Mouse (Mus musculus) MEL (cell line): ENCODE results near the gene Asna1. TPM values are rescaled to one million over a fixed set of nuclear protein-coding genes. Genes with fewer than 3 reads are reported as not detected.
A peak's percentile ranks its signal among the peaks of the same experiment; 100 is the strongest.

Source experiments
- DNase-seq: peaks from one replicate; pipeline ENCODE4 v3.0.0; 2011; ENCODE audit warnings: low read depth, low spot score
- H3K27ac ChIP-seq: 2 replicates; pipeline ENCODE4 v1.5.1; 2012; ENCODE audit warnings: low read depth, mild to moderate bottlenecking, control low read depth, low read length, moderate library complexity; ENCODE audit not compliant: control insufficient read depth
- H3K27me3 ChIP-seq, 2 experiments: fragments of 150-350 bp in 1 of 2; sonication (generic) in 1 of 2; 2 replicates each; pipeline ENCODE4 v1.6.1; 2012; ENCODE audit warnings: low read length in 2 of 2, mild to moderate bottlenecking in 2 of 2, improper control_type of control experiment in 1 of 2, moderate library complexity in 1 of 2; ENCODE audit not compliant: insufficient read depth in 2 of 2, control insufficient read depth in 1 of 2
- H3K36me3 ChIP-seq, 2 experiments: 2 replicates each; pipeline ENCODE4 v1.6.1; 2012 to 2014; ENCODE audit warnings: low read length in 2 of 2, improper control_type of control experiment in 1 of 2, inconsistent platforms in 1 of 2, mild to moderate bottlenecking in 1 of 2; ENCODE audit not compliant: insufficient read depth in 2 of 2, control insufficient read depth in 1 of 2
- H3K4me1 ChIP-seq, 2 experiments: fragments of 150-350 bp in 1 of 2; sonication (generic) in 1 of 2; 2 replicates each; pipeline ENCODE4 v1.6.1; 2012; ENCODE audit warnings: low read length in 2 of 2, improper control_type of control experiment in 1 of 2, mild to moderate bottlenecking in 1 of 2; ENCODE audit not compliant: insufficient read depth in 2 of 2, control insufficient read depth in 1 of 2
- H3K4me3 ChIP-seq, 2 experiments: fragments of 150-350 bp in 1 of 2; sonication (generic) in 1 of 2; 2 replicates each; pipeline ENCODE4 v1.5.1; 2012; ENCODE audit warnings: low read depth in 2 of 2, low read length in 2 of 2, mild to moderate bottlenecking in 2 of 2, moderate library complexity in 2 of 2, control low read depth in 1 of 2, improper control_type of control experiment in 1 of 2; ENCODE audit not compliant: control insufficient read depth in 1 of 2, insufficient read depth in 1 of 2
- H3K79me2 ChIP-seq: 2 replicates; pipeline ENCODE4 v1.6.1; 2012; ENCODE audit warnings: mild to moderate bottlenecking, low read length, moderate library complexity; ENCODE audit not compliant: control insufficient read depth, poor library complexity, insufficient read depth
- H3K9ac ChIP-seq: 2 replicates; pipeline ENCODE4 v1.6.1; 2012; ENCODE audit warnings: low read depth, mild to moderate bottlenecking, control low read depth, low read length, moderate library complexity; ENCODE audit not compliant: control insufficient read depth, poor library complexity, severe bottlenecking
- H3K9me3 ChIP-seq: fragments of 150-350 bp; sonication (generic); replicated peaks from 2 replicates; pipeline ENCODE4 v1.6.1; 2012; ENCODE audit warnings: mild to moderate bottlenecking, low read length, improper control_type of control experiment, moderate library complexity; ENCODE audit not compliant: insufficient read depth
- BHLHE40 ChIP-seq: IDR thresholded peaks from 2 replicates; pipeline ENCODE4 v1.6.1; 2012; ENCODE audit warnings: low read depth, mild to moderate bottlenecking, inconsistent platforms, low read length, improper control_type of control experiment, borderline replicate concordance
- CHD2 ChIP-seq: IDR thresholded peaks from 2 replicates; pipeline ENCODE4 v1.6.1; 2011; ENCODE audit warnings: low read length, improper control_type of control experiment
- E2F4 ChIP-seq: IDR thresholded peaks from 2 replicates; pipeline ENCODE4 v1.6.1; 2011; ENCODE audit warnings: low read depth, low read length, improper control_type of control experiment, borderline replicate concordance
- ELF1 ChIP-seq: IDR thresholded peaks from 2 replicates; pipeline ENCODE4 v1.6.1; 2014; ENCODE audit warnings: low read depth, mild to moderate bottlenecking, inconsistent platforms, low read length, improper control_type of control experiment, moderate library complexity
- EP300 ChIP-seq, 2 experiments: IDR thresholded peaks; 2 replicates each; pipeline ENCODE4 v1.6.1; 2011; ENCODE audit warnings: improper control_type of control experiment in 2 of 2, low read length in 2 of 2, low read depth in 1 of 2, mild to moderate bottlenecking in 1 of 2
- ETS1 ChIP-seq: IDR thresholded peaks from 2 replicates; pipeline ENCODE4 v1.6.1; 2012; ENCODE audit warnings: low read depth, mild to moderate bottlenecking, inconsistent platforms, low read length, improper control_type of control experiment, moderate library complexity
- HCFC1 ChIP-seq: IDR thresholded peaks from 2 replicates; pipeline ENCODE4 v1.6.1; 2012; ENCODE audit warnings: low read depth, mild to moderate bottlenecking, inconsistent platforms, low read length, improper control_type of control experiment, moderate library complexity
- KAT2A ChIP-seq: conservative IDR thresholded peaks from 2 replicates; pipeline ENCODE4 v1.6.1; 2012; ENCODE audit warnings: low read depth, low read length, improper control_type of control experiment, inconsistent platforms
- MAX ChIP-seq: IDR thresholded peaks from 2 replicates; pipeline ENCODE4 v1.6.1; 2011; ENCODE audit warnings: low read length, improper control_type of control experiment
- MAZ ChIP-seq: IDR thresholded peaks from 2 replicates; pipeline ENCODE4 v1.6.1; 2012; ENCODE audit warnings: low read depth, mild to moderate bottlenecking, inconsistent platforms, low read length, improper control_type of control experiment
- MXI1 ChIP-seq: IDR thresholded peaks from 2 replicates; pipeline ENCODE4 v1.6.1; 2011; ENCODE audit warnings: mild to moderate bottlenecking, low read depth, low read length, improper control_type of control experiment
- MYB ChIP-seq: IDR thresholded peaks from 2 replicates; pipeline ENCODE4 v1.6.1; 2011; ENCODE audit warnings: mild to moderate bottlenecking, low read depth, low read length, improper control_type of control experiment
- NELFE ChIP-seq: IDR thresholded peaks from 2 replicates; pipeline ENCODE4 v1.6.1; 2011; ENCODE audit warnings: low read depth, low read length, improper control_type of control experiment
- NRF1 ChIP-seq: IDR thresholded peaks from 2 replicates; pipeline ENCODE4 v1.6.1; 2014; ENCODE audit warnings: low read depth, mild to moderate bottlenecking, inconsistent platforms, low read length, improper control_type of control experiment, moderate library complexity; ENCODE audit not compliant: poor library complexity, insufficient read depth, severe bottlenecking
- POLR2AphosphoS2 ChIP-seq: IDR thresholded peaks from 2 replicates; pipeline ENCODE4 v1.6.1; 2011; ENCODE audit warnings: low read length, improper control_type of control experiment
- POLR2AphosphoS5 ChIP-seq: IDR thresholded peaks from 2 replicates; pipeline ENCODE4 v1.6.1; 2012; ENCODE audit warnings: low read depth, borderline replicate concordance, mild to moderate bottlenecking, inconsistent platforms, low read length, moderate library complexity, mixed read lengths
- RAD21 ChIP-seq: IDR thresholded peaks from 2 replicates; pipeline ENCODE4 v1.6.1; 2011; ENCODE audit warnings: mild to moderate bottlenecking, low read depth, low read length, improper control_type of control experiment
- RCOR1 ChIP-seq: IDR thresholded peaks from 2 replicates; pipeline ENCODE4 v1.6.1; 2012; ENCODE audit warnings: low read depth, mild to moderate bottlenecking, inconsistent platforms, low read length, improper control_type of control experiment
- SIN3A ChIP-seq: IDR thresholded peaks from 2 replicates; pipeline ENCODE4 v1.6.1; 2012; ENCODE audit warnings: low read length, improper control_type of control experiment, inconsistent platforms
- TAL1 ChIP-seq: IDR thresholded peaks from 2 replicates; pipeline ENCODE4 v1.6.1; 2012; ENCODE audit warnings: mild to moderate bottlenecking, inconsistent platforms, low read length, moderate library complexity, mixed read lengths
- UBTF ChIP-seq: IDR thresholded peaks from 2 replicates; pipeline ENCODE4 v1.6.1; 2012; ENCODE audit warnings: low read depth, mild to moderate bottlenecking, inconsistent platforms, low read length, improper control_type of control experiment, moderate library complexity, borderline replicate concordance; ENCODE audit not compliant: insufficient read depth
- USF2 ChIP-seq, 2 experiments: IDR thresholded peaks; 2 replicates each; pipeline ENCODE4 v1.6.1; 2011 to 2012; ENCODE audit warnings: improper control_type of control experiment in 2 of 2, low read length in 2 of 2, borderline replicate concordance in 1 of 2, inconsistent platforms in 1 of 2, low read depth in 1 of 2, mild to moderate bottlenecking in 1 of 2; ENCODE audit not compliant: insufficient read depth in 1 of 2
- ZNF384 ChIP-seq: IDR thresholded peaks from 2 replicates; pipeline ENCODE4 v1.6.1; 2012; ENCODE audit warnings: low read depth, mild to moderate bottlenecking, inconsistent platforms, low read length, improper control_type of control experiment
- polyA plus RNA-seq, 2 experiments: library from polyadenylated mRNA; stranded (reverse) in 1 of 2; unstranded in 1 of 2; fragments of >175 nt in 1 of 2; fragments of >200 nt in 1 of 2; gene quantifications; 2 replicates each; pipeline versions ENCODE4 v1.2.1 to v1.2.4; 2012; ENCODE audit warnings: low replicate concordance in 2 of 2, low read depth in 1 of 2; ENCODE audit not compliant: insufficient read length in 2 of 2, insufficient read depth in 1 of 2, missing spikeins in 1 of 2
- total RNA-seq: library from RNA; depleted of rRNA; stranded (reverse); fragments of 300-350 nt; gene quantifications from 2 replicates; pipeline ENCODE4 v1.2.3, GENCODE M21; 2012

Asna1 gene
- total and polyA plus RNA-seq, 3 experiments, result 132 to 192 TPM; not detected in 1

- TF ChIP-seq CHD2, result no peak
- TF ChIP-seq BHLHE40, result no peak
- no peak for TF ChIP-seq KAT2A
- TF ChIP-seq UBTF, result no peak
- no peak for TF ChIP-seq TAL1
- TF ChIP-seq MAZ, result no peak
- peak in 1 of 2 experiments; percentile 50; a peak in 1 of 4 replicates for TF ChIP-seq USF2 (IDR thresholded peaks at IDR 0.05; ENCODE audit: borderline replicate concordance in 1 of 2, insufficient read depth in 1 of 2, low read depth in 1 of 2, low read length in 2 of 2)
- peak; percentile 85 for TF ChIP-seq ELF1
- peak; percentile 26; the same call in 1 of the 2 replicates for TF ChIP-seq POLR2AphosphoS5
- TF ChIP-seq ETS1, result peak; percentile 49; the same call in 1 of the 2 replicates
- peak; percentile 58 for TF ChIP-seq MAX
- peak; percentile 91 for TF ChIP-seq MXI1
- TF ChIP-seq, all 39 proteins: peak for 17
Measured at GRCm38 (mm10) chr8:84977435-84978247, 47.4 kb downstream of the Asna1 start (continued).

DNA sequence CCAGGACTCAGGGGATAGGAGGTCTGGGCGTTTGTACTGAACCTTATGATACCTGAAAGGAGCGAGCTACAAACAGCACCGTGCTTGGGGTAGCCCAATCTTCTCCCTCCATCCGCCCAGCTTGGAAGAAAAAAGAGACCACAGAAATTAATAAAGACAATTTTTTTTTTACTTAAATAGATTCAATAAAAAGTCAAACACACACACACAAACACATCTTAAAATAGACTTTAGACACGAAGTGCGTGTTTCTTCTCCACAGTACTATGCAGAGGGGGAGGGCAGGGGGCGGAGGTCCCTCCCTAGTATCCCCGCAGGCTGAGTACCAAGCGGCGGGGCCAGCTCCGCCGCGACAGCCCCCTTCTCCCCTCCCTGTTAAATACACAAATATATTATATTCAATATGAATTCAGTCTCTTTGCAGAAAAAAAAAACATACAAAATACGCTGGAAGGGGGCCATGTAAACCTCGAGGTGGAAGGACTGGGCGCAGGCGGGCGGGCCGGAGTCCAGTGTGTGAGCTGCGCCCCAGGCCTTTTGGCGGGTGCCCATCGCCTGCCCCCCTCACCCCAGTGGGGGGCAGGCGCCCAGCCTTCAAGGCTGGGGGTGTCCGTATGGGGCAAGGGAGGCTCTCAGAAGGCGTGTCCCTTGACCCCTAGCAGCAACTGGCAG lies 48.2 kb downstream of the Asna1 start:
- Histone ChIP-seq H3K4me1 (peaks cover 6 to 39% of the 10 kb centered on the region in 2 experiments; a peak in 3 of 4 replicates), H3K79me2 (peaks cover 22% of the 10 kb centered on the region), H3K9ac (peak overlapping the region; percentile 88), H3K27me3 (no peaks in the 10 kb centered on the region), H3K9me3 (no peaks in the 10 kb centered on the region), H3K4me3 (peak overlapping the region; percentile 84 to 86), H3K27ac (peak overlapping the region; percentile 89), H3K36me3 (peaks cover under 1 to 20% of the 10 kb centered on the region in 2 experiments; a peak in 3 of 4 replicates)
- no peak for DNase-seq
- TF ChIP-seq EP300 (IDR thresholded peaks at IDR 0.05; ENCODE audit: low read depth in 1 of 2, low read length in 2 of 2) (no peak), NELFE (no peak), POLR2AphosphoS5 (no peak), POLR2AphosphoS2 (no peak), MXI1 (no peak), USF2 (IDR thresholded peaks at IDR 0.05; ENCODE audit: borderline replicate concordance in 1 of 2, insufficient read depth in 1 of 2, low read depth in 1 of 2, low read length in 2 of 2) (no peak), ZNF384 (no peak), ETS1 (no peak), NRF1 (no peak), RCOR1 (no peak), SIN3A (no peak; the same call in 1 of the 2 replicates), RAD21 (no peak), E2F4 (no peak), HCFC1 (no peak), MYB (no peak)
